Mouse (Mus musculus) retina, adult 2 months (tissue): Measurements from ENCODE around the gene Tnfrsf11a.

Experiments used
- DNase-seq: peaks from one replicate; pipeline ENCODE4 v3.0.0-alpha.2; 2012; ENCODE audit warnings: low read depth, low spot score

Tnfrsf11a gene

DNA sequence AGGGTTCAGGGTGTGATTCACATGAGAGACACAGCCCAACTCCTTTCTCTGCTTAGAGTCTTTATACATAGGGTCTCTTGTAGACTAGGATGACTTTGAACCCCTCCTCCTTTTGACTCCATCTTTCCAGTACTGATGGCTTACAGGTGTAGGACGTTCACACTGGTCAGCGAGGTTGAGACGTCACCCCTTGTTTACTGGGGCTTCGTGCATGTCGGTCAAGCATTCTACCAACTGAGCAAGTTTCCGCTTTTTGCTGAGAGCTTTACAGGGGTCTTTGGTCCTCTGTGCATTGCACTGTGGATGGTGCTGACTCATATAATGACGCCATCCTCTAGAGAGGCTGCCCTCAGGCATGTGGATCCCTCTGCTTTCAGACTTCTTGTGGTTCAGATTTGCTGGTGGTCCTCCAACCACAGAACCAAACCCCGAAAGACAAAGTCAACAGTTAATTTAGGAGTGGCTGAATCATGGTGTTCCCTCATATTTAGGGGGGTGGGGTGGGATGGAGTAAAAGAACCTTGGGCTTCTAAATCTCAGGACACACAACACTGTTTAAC lies 47.3 kb downstream of the Tnfrsf11a start:
- no peak for DNase-seq

DNA sequence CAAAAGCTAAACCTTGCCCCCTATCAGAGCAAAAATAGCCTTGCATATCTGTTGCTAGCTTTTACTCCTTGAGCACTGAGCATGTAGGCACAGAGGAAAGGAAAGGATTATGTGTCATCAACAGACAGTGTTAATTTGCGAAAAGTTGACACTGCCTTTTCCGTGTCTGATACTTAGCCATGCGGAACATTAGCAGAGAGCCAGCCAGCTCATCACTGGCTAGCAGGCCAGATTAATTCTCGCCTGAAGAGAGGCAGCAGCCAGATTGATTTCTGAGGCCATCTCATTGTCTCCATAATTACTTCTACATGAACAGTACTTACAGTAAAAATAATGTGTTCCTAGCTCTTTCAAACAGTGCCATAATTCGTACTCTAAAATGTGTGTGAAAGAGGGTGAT lies 48.7 kb downstream of the Tnfrsf11a start:
- DNase-seq, result no peak

DNA sequence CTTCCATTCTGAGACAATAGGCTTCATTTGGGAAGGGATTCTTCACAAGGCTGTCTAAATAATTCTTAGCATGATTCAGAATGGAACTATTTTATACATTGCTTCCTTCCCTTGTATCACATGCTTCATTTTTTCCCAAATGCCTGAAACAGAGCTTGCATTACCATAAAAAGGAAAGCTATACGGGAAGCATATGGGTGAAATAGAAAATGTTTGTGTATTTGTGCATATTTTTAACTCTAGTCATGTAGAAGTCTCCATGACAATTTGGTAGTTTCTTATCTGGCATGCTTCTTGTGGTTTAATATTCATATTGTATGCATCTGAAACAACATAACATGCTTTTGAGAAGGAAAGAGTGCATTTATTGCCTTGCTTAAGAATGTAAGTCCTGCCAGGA lies 52.3 kb downstream of the Tnfrsf11a start:
- no peak for DNase-seq

DNA sequence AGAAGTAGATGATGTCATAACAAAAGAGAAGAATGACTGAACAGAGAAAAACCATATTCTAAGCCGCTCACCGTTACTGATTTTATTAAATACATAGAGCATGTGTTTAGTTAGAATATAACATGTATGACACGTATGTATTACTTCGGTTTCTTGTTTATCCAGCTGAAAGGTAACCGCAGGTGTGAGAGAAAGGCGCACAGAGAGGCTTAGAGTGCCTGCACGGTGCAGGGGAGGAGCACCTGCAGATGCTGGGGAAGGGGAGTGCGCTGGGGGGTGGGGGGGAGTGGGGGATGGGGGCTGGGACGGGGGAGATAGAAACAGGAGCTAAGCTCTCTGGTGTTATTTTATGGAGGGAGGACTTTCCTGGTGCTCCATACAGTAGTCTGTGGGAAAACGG lies 62.4 kb downstream of the Tnfrsf11a start:
- no peak for DNase-seq

DNA sequence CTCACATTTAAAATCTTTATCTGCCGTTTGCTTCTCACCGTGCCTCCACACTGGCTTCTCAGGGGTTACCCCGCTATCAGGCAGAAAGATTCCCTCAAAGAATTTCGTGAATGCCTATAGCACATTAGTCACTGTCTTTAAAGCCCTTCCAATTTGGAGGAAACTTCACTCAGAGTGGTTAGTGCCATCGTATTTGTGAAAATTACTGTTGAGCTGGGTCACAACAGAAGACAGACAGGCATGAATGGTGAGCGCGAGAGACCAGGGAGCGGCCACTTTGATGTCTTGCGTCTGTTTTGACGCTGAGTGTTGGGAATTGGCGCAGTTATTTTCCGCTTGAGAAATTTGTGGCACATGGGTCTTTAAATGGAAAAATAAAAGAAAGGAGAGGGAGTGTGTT lies 62.9 kb downstream of the Tnfrsf11a start:
- no peak for DNase-seq

DNA sequence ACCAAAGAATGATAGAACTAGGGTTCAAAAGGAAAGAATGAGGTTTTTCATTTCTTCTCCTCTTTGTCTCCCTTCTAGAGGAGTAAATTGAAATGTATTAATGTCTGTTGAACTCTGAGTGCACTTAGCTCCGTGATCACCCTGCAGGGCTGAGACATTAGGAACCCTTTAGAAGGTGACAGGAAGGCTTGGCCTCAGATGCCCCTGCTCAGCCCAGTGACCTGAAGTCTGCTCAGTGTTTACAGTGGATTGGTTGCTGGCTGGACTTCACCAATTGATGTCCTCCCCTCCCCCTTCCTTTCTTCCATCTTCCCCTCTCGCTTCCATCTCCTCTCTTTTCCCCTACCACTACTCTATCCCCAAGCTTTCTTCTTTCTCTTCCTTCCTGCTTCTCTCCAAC lies 63.3 kb downstream of the Tnfrsf11a start:
- no peak for DNase-seq

DNA sequence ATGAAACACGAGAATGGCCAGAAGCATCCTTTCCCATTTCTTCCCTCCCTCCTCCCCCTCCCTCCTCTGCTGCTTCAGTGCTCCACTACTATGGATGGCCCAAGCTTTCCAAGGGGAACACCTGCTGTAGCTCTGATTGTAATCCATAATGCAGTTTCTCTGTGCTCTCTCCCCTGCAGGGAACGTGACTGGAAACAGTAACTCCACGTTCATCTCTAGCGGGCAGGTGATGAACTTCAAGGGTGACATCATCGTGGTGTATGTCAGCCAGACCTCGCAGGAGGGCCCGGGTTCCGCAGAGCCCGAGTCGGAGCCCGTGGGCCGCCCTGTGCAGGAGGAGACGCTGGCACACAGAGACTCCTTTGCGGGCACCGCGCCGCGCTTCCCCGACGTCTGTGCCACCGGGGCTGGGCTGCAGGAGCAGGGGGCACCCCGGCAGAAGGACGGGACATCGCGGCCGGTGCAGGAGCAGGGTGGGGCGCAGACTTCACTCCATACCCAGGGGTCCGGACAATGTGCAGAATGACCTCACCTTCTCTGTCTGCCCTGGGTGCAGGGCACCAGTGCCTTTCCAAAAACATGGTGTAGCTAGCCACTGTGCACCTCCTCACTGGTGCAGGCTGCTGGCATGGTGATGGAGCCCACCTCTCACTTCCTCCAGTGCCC lies 64.0 kb downstream of the Tnfrsf11a start:
- DNase-seq, result no peak

DNA sequence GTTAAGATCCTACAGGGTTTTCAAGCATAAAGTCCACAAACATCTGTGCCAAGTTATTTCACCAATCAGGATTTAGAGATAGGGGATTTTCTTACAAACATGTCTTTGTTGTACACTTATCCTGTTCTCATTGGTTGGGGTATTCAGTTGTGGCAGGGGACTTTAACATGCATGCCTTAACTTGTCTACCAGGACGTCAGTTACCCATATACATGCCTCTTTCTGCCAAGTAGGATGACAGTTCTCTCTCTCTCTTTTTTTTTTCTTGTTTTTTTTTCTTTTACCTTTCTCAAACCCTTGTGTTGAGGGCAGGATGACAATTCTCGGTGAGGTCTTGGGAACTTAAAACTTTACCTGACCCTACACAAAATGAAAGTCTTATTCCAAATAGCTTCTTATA lies 65.9 kb downstream of the Tnfrsf11a start:
- DNase-seq, result no peak

DNA sequence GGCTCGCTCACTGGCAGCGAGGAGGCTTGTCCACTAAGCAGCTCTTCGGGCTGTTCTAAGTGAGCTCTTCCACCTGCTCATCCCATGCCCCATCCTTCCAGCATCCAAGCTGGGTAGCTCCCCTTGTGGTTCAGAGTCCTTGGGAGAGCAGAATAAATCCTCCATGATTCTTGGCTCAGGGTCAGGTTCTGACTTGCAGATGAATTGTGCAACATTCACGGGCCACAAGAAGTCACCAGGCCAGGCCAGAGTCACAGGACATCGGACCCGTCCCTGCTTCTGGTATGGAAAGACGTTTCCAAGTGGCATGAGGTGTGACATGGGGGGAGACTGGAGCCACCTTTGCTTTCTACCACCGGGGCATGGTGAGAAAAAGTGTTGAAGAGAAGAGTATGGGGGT lies 68.3 kb downstream of the Tnfrsf11a start:
- DNase-seq, result no peak

DNA sequence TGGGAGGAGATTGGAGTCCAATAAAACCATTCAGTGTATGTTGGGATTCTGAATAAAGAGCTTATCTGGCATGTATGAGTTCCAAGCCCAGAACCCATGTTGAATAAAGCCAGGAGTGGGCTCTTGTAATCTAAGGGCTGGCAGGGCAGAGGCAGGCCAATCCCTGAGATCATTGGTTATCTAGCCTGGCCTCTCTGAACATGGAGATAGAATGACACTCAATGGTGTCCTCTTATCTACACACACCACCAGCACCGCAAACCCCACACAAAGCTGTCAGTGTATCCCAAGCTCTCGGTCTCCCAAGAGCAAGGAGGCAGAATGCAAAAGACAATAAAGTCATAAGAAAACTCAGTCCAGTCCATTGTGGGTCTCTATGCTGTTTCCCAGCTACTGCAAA lies 70.8 kb downstream of the Tnfrsf11a start:
- no peak for DNase-seq

DNA sequence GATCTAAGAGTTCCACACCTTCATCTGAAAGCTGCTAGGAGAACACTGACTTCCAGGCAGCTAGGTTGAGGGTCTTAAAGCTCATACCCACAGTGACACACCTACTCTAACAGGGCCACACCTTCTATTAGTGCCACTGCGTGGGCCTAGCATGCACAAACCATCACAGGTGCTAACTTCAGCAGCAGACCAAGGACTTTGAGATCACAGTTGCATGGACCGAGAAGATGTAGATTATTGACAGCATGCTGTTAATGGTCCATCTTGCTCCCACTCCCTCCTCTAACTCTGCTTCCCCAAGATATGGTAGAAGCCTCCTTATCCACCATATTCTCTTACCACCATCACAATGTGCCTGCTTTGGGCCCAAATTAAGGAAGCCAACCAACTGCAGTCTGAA lies 79.2 kb downstream of the Tnfrsf11a start:
- no peak for DNase-seq

DNA sequence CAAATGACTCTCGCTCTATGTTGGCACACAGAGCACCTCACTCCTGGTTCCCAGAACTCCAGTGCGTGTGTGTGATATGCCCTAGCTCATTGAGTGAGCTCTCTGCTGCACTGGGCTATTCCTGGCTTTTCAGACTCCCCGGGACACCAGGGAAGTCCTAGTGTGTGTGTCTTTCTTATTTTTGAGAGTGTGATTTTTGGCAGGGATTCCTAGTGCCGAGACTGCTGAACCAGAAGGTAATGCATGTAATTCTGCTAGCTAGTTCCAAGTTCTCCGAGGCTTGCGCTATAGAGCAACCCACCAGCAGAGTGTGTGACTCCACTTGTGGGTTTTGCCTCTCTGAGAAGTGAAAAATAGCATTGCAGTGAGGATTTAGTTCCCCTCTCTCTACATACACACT lies 96.1 kb downstream of the Tnfrsf11a start:
- DNase-seq, result no peak

DNA sequence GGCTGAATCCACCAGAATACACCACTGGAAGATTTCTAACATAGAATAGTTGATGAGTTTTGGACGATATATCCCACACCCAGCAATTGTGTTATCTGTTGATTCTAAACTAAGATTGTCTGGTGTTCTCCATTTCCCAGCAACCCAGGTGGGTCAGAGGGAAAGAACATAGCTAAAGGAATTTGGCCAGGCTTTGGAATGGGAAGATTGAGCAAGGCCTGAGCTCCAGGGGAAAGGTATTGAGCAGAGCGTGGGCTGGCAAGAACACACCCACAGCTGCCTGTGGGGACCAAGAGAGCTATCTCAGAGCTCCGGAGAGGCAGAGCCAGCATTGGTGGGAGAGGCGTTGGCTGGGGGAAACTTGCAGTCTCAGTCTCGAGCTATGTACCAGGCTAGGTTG lies 97.3 kb downstream of the Tnfrsf11a start:
- no peak for DNase-seq

DNA sequence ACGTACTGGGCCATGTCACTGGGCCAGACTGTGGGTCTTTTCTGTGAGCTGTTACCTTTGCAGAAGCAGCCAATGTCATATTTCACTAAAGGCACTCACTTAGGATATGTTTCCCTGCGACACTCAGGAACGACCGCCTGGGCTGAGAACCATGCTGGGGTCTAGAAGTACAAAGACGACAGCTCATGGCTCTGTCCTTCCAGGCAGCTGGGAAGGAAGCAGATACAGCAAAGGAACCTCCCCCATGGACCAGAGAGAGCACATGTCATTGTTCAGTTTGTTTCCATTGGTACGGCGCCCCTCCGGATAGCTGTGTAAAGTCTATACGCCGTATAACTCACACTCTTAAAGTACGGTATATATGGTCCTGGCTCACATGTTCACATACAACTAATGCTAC lies 97.9 kb downstream of the Tnfrsf11a start:
- DNase-seq, result no peak

DNA sequence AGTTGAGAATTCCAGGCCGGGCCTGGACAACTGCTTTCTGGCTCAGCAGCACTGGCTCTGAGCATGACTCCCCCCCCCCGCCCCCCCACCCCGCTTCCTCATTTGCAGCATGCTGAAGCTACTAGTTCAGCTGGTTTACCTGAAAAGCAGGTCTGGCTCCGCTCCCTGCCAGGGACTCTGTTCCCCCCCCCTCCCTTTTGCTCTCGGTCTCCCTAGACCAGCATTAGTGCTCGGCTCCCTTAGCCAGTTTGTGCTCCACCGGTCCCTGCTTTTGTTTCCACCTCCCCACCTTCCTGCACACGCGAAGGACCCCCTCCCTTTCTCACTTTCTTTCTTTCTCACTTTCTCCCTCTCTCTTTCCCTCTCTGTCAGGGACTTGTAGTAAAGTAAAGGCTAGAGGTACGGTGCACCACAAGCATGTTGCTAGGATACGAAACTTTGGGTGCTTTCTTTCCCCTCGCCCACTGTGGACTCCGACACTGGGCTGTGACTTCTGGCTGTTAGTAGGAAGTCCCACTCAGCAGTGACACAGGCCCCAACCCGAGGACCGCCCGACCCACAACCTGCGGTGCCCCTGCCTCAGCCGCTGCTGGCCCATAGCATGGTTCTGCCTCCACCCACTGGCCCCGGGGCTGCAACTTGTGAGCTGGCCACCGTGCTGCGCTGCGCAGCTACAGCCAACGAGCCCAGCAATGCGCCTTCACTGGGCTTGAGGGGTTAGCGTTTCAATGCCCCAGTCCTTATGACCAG lies 100.2 kb downstream of the Tnfrsf11a start:
- no peak for DNase-seq

DNA sequence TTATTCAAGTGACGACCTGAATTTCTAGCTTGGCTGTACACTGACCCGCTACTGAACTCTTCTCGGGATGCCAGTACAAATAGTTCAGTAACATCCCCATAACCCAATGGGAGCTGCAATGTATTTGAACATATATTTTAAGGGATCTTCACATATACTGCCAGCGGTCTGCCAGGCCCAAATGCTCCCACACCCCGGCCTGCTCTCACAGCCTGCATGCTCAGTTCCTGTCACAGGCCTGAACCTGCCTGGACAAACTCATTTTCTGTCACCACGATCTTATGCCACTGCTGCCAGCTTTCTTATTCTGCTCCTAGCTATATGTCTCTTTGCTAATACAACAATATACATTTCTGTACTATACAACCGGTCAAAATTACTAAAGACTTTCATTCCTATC lies 100.9 kb downstream of the Tnfrsf11a start:
- DNase-seq, result no peak

DNA sequence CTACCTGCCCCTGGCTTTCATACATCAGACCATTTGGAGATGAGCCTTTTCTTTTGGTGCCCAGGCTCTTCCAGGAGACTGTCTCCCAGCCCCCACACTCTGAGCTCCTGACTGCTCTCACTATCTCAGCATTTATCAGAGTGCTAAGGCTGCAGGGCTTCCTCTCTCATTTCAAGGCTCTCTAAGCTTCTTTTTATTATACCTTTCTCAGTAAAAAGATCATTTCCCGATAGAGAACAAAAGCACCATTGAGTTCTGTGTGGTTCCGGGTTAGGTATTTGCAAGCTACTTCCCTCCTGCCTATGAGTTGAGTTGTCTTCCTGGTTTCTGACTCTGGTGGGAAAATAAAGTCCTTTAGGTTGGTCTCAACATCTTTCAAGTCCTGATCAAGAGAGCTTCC lies 103.0 kb downstream of the Tnfrsf11a start:
- DNase-seq, result no peak

DNA sequence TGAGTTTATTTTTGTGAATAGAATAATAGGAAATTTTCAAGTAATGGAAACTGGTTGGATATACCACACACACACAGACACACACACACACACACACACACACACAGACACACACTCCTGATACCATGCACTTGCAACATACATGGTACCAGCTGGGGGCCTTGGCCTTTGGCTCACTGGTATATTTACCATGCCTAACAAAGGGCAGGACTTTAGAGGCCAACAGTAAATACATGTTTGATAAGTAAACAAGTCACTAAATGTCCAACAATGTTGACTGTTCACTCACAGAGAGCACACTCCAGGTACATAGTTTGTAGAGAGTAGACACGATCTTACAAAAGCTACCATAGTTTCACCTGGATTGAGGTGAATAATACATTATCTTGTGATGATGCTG lies 104.6 kb downstream of the Tnfrsf11a start:
- no peak for DNase-seq

DNA sequence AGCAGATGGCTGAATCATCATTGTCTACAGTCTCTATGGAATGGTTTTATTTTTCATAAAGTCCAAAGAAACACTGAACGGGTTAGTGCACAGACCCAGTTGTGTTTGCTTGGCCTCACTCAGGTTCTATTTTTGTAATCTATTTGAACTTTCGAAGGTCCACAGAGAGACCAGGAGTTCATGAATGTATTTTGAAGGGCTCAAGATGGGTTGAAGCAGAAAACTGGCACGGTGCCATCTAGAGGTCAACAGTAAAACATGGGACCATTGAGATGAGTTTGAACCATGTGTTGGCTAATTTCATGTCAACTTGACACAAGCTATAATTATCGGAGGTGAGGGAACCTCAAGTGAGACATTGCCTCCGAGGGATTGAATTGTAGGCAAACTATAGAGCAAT lies 105.1 kb downstream of the Tnfrsf11a start:
- DNase-seq, result no peak

DNA sequence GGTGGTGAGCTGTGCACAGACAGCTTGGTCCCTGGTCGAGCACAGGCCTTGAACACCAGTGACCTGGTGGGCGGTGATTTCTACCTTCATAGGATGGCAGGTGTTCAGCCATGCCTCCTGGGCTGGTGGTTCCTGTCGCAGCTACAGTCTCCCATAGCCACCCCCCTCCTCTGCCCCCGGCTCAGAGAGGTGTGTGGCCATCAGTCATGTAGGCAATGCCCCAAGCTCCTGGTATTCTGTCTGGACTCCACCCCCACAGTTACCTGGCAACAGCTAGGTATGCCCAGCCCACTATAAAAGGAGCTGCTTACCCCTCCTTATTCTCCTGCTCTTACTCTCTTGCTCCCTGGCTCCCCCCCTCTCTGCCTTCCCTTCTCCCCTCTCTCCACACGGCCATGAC lies 105.8 kb downstream of the Tnfrsf11a start:
- DNase-seq, result no peak

DNA sequence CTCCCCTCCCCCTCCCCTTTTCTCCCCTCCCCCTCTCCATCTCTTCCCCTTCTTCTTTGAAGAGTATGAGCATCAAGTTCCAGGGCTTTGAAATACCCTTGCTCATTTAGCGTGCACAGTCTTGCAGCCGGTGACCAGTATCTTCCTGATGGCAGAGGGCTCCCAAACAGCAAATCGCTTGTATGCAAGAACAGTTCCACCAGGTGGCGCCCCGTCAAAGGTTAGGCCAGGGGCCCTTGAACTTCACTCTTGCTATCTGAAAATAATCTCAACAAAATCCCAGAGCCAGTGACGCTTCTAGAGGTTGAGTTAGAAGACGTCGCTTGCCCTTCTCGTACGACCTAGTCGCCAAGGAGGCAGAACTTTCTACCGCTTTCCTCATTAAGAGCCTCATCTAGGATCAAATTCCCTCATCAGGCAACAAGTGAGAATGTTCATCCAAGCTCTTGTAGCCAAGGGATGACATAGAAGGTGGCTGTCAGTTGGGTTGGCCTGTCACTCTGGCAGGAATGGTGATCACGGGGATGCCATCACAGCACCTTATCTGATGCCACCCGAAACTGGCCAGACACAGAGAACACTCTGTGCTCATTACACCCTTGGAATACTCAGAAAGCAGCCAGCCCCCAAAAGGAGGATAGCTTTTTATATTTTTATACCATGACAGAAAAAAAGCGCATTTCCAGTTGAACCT lies 110.7 kb downstream of the Tnfrsf11a start:
- peak; percentile 64 for DNase-seq

DNA sequence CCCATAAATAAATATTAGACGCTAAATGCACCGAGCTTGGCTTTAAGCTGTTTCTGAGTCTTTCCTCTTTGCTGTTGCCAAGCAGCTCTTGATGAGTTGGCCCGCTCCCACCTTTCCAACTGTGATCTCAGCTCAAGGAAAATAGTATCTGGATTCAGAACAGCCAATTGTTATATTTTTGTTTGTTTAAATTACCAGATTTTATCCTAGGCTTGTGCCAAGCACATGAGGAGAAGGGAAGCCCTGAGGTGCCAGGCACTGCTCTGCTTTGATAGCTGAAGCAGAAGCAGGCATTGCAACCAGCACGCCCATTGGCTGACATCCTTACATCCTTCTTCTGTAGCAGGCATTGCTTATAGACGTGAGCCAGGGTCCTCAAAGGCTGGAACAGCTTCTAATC lies 114.5 kb downstream of the Tnfrsf11a start:
- DNase-seq, result no peak
